Mouse (Mus musculus) gastrocnemius, postnatal 14 days (tissue): ENCODE measurements around the gene Gm21319. TPM values are rescaled to one million over a fixed set of nuclear protein-coding genes. Genes with fewer than 3 reads are reported as not detected.
"Not testable (repeated sequence)": the region's sequence is repeated elsewhere in the genome, so short reads cannot be mapped to it uniquely, and the experiment has no call there.

Source experiments
- DNase-seq: peaks from one replicate; pipeline ENCODE4 v3.0.0; 2021; ENCODE audit warnings: mixed read lengths
- intact Hi-C: fragments of 180-260 bp; cut with DNase I; formaldehyde crosslinking; loops from one replicate; pipeline ENCODE4 v1.15.1; 2025; ENCODE audit warnings: low total_unique reads
- long read RNA-seq, 2 experiments: library from polyadenylated mRNA; stranded (forward); transcript quantifications; one replicate each; pipeline ENCODE4 v2.0.0; 2021
- total RNA-seq, 2 experiments: library from RNA; stranded (reverse); gene quantifications; 2 replicates each; pipeline ENCODE4 v1.2.3; 2021

Gene Gm21319
- not detected for total RNA-seq
- long read RNA-seq, experiment 1 = 0 reads
- long read RNA-seq, experiment 2 = 0 reads

- intact Hi-C loops, DNase-seq: not testable (repeated sequence)
Observed at GRCm38 (mm10) chr12:87775655-87776054, at the start of gene Gm21319. TSS of gene Gm21319 (minus strand) at chr12:87775755.

- intact Hi-C loops, DNase-seq: not testable (repeated sequence)
Observed at GRCm38 (mm10) chr12:87816277-87816676, 40.7 kb upstream of the Gm21319 start, which contains the start of gene BB287469. TSS of gene BB287469 (plus strand) at chr12:87816577.

- intact Hi-C loops, DNase-seq: not testable (repeated sequence)
Observed at GRCm38 (mm10) chr12:87797971-87798370, 22.4 kb upstream of the Gm21319 start.

DNA sequence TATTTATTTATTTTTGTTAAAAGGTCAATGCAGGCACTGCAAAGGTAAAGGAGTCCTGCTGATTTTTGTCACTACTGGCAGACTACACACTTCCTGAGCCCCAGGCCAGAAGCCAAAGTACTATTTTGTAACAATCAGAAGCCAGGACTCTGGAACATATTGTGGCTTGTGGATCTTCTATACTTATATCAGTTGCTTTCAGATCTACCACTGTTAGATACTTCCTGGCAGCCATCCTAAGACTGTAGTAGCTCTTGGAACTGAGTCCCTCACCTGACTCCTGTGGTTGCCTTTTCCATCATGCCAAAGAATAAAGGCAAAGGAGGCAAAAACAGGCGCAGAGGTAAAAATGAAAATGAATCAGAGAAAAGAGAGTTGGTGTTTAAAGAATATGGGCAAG lies 19.7 kb upstream of the Gm21319 start, which contains the start of gene Gm21936:
Gene Gm21936, plus strand, starts transcription at position 301 of the 400 bp plus-strand sequence.
- intact Hi-C loops = not testable (repeated sequence)

More for the DNA sequence above, 19.7 kb upstream of the Gm21319 start, which contains the start of gene Gm21936:
- DNase-seq = not testable (repeated sequence)

Other genes with a start within 250 kb of the Gm21319 start
- gene Oog1, start 173.1 kb downstream of the Gm21319 start, total RNA-seq = not detected
- not detected for gene Gm4027, start 156.9 kb downstream of the Gm21319 start, total RNA-seq
- gene Gm16381, start 131.1 kb downstream of the Gm21319 start, total RNA-seq = not detected
- not detected for gene Gm21936, start 19.8 kb upstream of the Gm21319 start, total RNA-seq
- not detected for gene BB287469, start 40.8 kb upstream of the Gm21319 start, total RNA-seq
- gene Gm2001, start 66.6 kb upstream of the Gm21319 start, total RNA-seq = not detected
- not detected for gene Gm2016, start 98.3 kb upstream of the Gm21319 start, total RNA-seq
- gene Gm2022, start 119.6 kb upstream of the Gm21319 start, total RNA-seq = not detected
- not detected for gene Gm2035, start 144.1 kb upstream of the Gm21319 start, total RNA-seq
- gene Gm2042, start 178.3 kb upstream of the Gm21319 start, total RNA-seq = not detected
- gene Gm2075, start 236.1 kb upstream of the Gm21319 start, total RNA-seq = not detected
- not detected for gene Gm6803, start 243.0 kb upstream of the Gm21319 start, total RNA-seq